Comparison of ENCODE assay signal across 11 mouse cellular contexts in genomic region chr9:66251159-66251691, GRCm38 (mm10).
DNase-seq lines count a peak whose midpoint lies in the region; ATAC-seq and TF ChIP-seq lines count a peak whose summit lies in the region.
"Had no signal": no experiment of that assay in that cellular context is flagged by ENCODE, and none has a peak within 500 bp of the region (broad histone marks: within the 10 kb centered on the region; RNA-seq: fewer than 3 reads in every experiment).

No protein-coding gene starts in this region.

- peaks cover 3% of the 10 kb centered on the region for H3K36me3 ChIP-seq in heart, adult 2 months (ENCODE audit: control insufficient read depth, insufficient read depth, low read length)
- H3K36me3 ChIP-seq in limb, embryonic 13.5 days = no peaks in the 10 kb centered on the region
- H3K36me3 ChIP-seq: heart, embryonic 12.5 days had no signal

- no peak for DNase-seq in heart, adult 2 months
- DNase-seq in heart, postnatal 10 days = no peak
- peak; percentile 42 for DNase-seq in embryo, embryonic 11 days
- DNase-seq in kidney, adult 8-10 months = peak; percentile 23 to 46
- no peak for DNase-seq in adrenal gland, postnatal 10 days
- no peak for DNase-seq in right cerebral cortex, adult 18-20 months
- DNase-seq: cerebellum, postnatal 36 days had no signal

- TF ChIP-seq CTCF in heart, adult 2 months (IDR thresholded peaks at IDR 0.05) = no peak

- H3K9ac ChIP-seq in heart, adult 2 months (ENCODE audit: low read depth, low read length) = no peak overlapping the region
- no peak overlapping the region for H3K9ac ChIP-seq in limb, embryonic 13.5 days
- H3K9ac ChIP-seq: heart, embryonic 12.5 days had no signal

- H3K4me1 ChIP-seq in heart, adult 2 months (ENCODE audit: control insufficient read depth, insufficient read depth, low read length) = peaks cover 14% of the 10 kb centered on the region
- H3K4me1 ChIP-seq in limb, embryonic 13.5 days = peaks cover 16% of the 10 kb centered on the region
- H3K4me1 ChIP-seq: heart, embryonic 12.5 days had no signal

- intact Hi-C loops in heart, adult 2 months (cut with DNase I) = no loop called here
- intact Hi-C loops in heart, postnatal 10 days (cut with DNase I) = no loop called here

- H3K4me3 ChIP-seq in heart, adult 2 months = no peak overlapping the region
- no peak overlapping the region for H3K4me3 ChIP-seq in limb, embryonic 13.5 days
- H3K4me3 ChIP-seq: heart, embryonic 12.5 days; layer of hippocampus, adult 2 months had no signal

- no peaks in the 10 kb centered on the region for H3K79me2 ChIP-seq in heart, adult 2 months (replicated peaks; ENCODE audit: control insufficient read depth, insufficient read depth, low read length)

- 51% methylated on average over 6 of the region's 6 CpGs for whole genome bisulfite sequencing in heart, adult 2 months
- 13% methylated on average over 6 of the region's 6 CpGs for WGBS in limb, embryonic 13.5 days

- no peak for TF ChIP-seq POLR2A in heart, adult 2 months (IDR thresholded peaks at IDR 0.05; ENCODE audit: insufficient read depth, low read depth, low read length)

- TF ChIP-seq EP300 in heart, adult 2 months (IDR thresholded peaks at IDR 0.05; ENCODE audit: insufficient read depth, low read depth, low read length) = no peak

- H3K9me3 ChIP-seq in limb, embryonic 13.5 days = no peaks in the 10 kb centered on the region
- H3K9me3 ChIP-seq: heart, embryonic 12.5 days had no signal

- no peak overlapping the region for H3K4me2 ChIP-seq in limb, embryonic 13.5 days (replicated peaks)
- H3K4me2 ChIP-seq: heart, embryonic 12.5 days had no signal

- H3K27me3 ChIP-seq in heart, adult 2 months (ENCODE audit: control insufficient read depth, insufficient read depth, low read length) = no peaks in the 10 kb centered on the region
- no peaks in the 10 kb centered on the region for H3K27me3 ChIP-seq in limb, embryonic 13.5 days

- 0 out of 2 replicates have a peak, but pooled peaks have one; percentile 32 for ATAC-seq in limb, embryonic 13.5 days (ENCODE audit: low FRiP score, low read depth)
- no peak for ATAC-seq in megakaryocyte-erythroid progenitor cell, adult 5-6 weeks (replicated peaks; ENCODE audit: low FRiP score, low TSS enrichment, poor library complexity, severe bottlenecking)

- peak overlapping the region; percentile 44 for H3K27ac ChIP-seq in heart, adult 2 months
- no peak overlapping the region for H3K27ac ChIP-seq in limb, embryonic 13.5 days
- H3K27ac ChIP-seq: layer of hippocampus, adult 2 months had no signal

Comparison
In these comparisons a context has a peak if more than half of its experiments do, and no peak if none do; other contexts are left out.
1. DNase-seq: peak in embryo, embryonic 11 days (single experiment) and kidney, adult 8-10 months (2 of 2); none in heart, adult 2 months (0 of 2), heart, postnatal 10 days (0 of 2), adrenal gland, postnatal 10 days (single experiment) and right cerebral cortex, adult 18-20 months (single experiment).